Mouse (Mus musculus): ENCODE measurements around the gene Fam229a. TPM values are rescaled to one million over a fixed set of nuclear protein-coding genes. Genes with fewer than 3 reads are reported as not detected.

Gene Fam229a
- polyA plus RNA-seq (2014; fragmentation: Illumina TruSeq; extraction: RNeasy Lipid Tissue Mini Kit (QIAGEN cat#74804); ENCODE audit: low read depth, low replicate concordance): not detected

GRCm38 (mm10) chr4:129490972-129491880 is at the start of gene Fam229a, which contains the start of gene Tssk3:
Gene Fam229a, plus strand, starts transcription at chr4:129491190.
Gene Tssk3, minus strand, starts transcription at chr4:129491022.

GRCm38 (mm10) chr4:129461183-129461960 is 29.6 kb upstream of the Fam229a start, which contains the start of gene Bsdc1:
Gene Bsdc1, plus strand, starts transcription at chr4:129461581.

DNA sequence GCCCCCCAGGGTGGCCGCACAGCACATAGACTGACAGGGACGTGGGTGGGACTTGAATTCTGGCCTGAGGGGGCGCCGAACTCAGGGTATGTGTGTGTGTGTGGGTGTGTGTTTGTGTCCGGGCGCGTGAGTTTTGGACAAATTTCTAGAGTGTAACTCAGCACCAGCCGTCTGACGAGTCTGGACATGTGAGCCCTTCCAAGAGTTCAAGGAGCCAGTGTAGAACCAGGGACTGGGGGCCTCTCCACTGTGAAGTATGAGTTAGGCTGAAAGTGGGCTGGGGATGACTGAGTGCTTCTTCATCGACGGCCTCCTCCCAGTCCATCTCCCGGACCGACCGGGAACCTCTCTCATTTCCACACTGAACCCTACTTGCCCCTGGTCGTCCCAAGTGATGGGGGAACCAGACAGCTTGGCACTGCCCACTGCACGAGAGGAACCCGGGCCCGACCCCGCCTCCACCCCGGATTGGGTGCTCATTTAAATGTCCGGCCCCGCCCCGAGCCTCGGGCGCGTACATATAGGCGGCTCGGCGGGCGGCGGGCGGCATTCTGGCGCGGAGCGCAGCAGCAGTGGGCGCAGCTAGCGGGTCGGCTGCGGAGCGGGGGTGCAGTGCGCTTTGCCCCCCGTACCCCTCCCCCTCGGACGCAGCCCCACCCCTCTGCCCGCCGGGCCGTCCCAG is 22.2 kb downstream of the Fam229a start, which contains the start of gene Marcksl1:
Gene Marcksl1, plus strand, starts transcription at position 496 of the 682 bp plus-strand sequence.

Other genes starting within 250 kb of the Fam229a start
- 3.1 TPM for gene C77080, start 229.8 kb upstream of the Fam229a start, polyA plus RNA-seq (2014; fragmentation: Illumina TruSeq; extraction: RNeasy Lipid Tissue Mini Kit (QIAGEN cat#74804); ENCODE audit: low read depth, low replicate concordance)
- gene Sync, start 203.6 kb upstream of the Fam229a start, polyA plus RNA-seq (2014; fragmentation: Illumina TruSeq; extraction: RNeasy Lipid Tissue Mini Kit (QIAGEN cat#74804); ENCODE audit: low read depth, low replicate concordance): not detected
- 109 TPM for gene Rbbp4, start 155.8 kb upstream of the Fam229a start, polyA plus RNA-seq (2014; fragmentation: Illumina TruSeq; extraction: RNeasy Lipid Tissue Mini Kit (QIAGEN cat#74804); ENCODE audit: low read depth, low replicate concordance)
- gene Zbtb8os, start 155.5 kb upstream of the Fam229a start, polyA plus RNA-seq (2014; fragmentation: Illumina TruSeq; extraction: RNeasy Lipid Tissue Mini Kit (QIAGEN cat#74804); ENCODE audit: low read depth, low replicate concordance): 129 TPM
- gene Zbtb8a, start 113.1 kb upstream of the Fam229a start, polyA plus RNA-seq (2014; fragmentation: Illumina TruSeq; extraction: RNeasy Lipid Tissue Mini Kit (QIAGEN cat#74804); ENCODE audit: low read depth, low replicate concordance): 0.58 TPM
- not detected for gene Zbtb8b, start 50.3 kb upstream of the Fam229a start, polyA plus RNA-seq (2014; fragmentation: Illumina TruSeq; extraction: RNeasy Lipid Tissue Mini Kit (QIAGEN cat#74804); ENCODE audit: low read depth, low replicate concordance)
- gene Bsdc1, start 29.6 kb upstream of the Fam229a start, polyA plus RNA-seq (2014; fragmentation: Illumina TruSeq; extraction: RNeasy Lipid Tissue Mini Kit (QIAGEN cat#74804); ENCODE audit: low read depth, low replicate concordance): 13.3 TPM
- gene Tssk3, start 168 bp upstream of the Fam229a start, polyA plus RNA-seq (2014; fragmentation: Illumina TruSeq; extraction: RNeasy Lipid Tissue Mini Kit (QIAGEN cat#74804); ENCODE audit: low read depth, low replicate concordance): not detected
- gene Marcksl1, start 22.4 kb downstream of the Fam229a start, polyA plus RNA-seq (2014; fragmentation: Illumina TruSeq; extraction: RNeasy Lipid Tissue Mini Kit (QIAGEN cat#74804); ENCODE audit: low read depth, low replicate concordance): 10.8 TPM
- gene Hdac1, start 51.5 kb downstream of the Fam229a start, polyA plus RNA-seq (2014; fragmentation: Illumina TruSeq; extraction: RNeasy Lipid Tissue Mini Kit (QIAGEN cat#74804); ENCODE audit: low read depth, low replicate concordance): 17.1 TPM
- 0.24 TPM for gene Lck, start 82.5 kb downstream of the Fam229a start, polyA plus RNA-seq (2014; fragmentation: Illumina TruSeq; extraction: RNeasy Lipid Tissue Mini Kit (QIAGEN cat#74804); ENCODE audit: low read depth, low replicate concordance)
- 0.48 TPM for gene Fam167b, start 87.4 kb downstream of the Fam229a start, polyA plus RNA-seq (2014; fragmentation: Illumina TruSeq; extraction: RNeasy Lipid Tissue Mini Kit (QIAGEN cat#74804); ENCODE audit: low read depth, low replicate concordance)
- 19.5 TPM for gene Eif3i, start 109.5 kb downstream of the Fam229a start, polyA plus RNA-seq (2014; fragmentation: Illumina TruSeq; extraction: RNeasy Lipid Tissue Mini Kit (QIAGEN cat#74804); ENCODE audit: low read depth, low replicate concordance)
- 29.8 TPM for gene Tmem234, start 109.5 kb downstream of the Fam229a start, polyA plus RNA-seq (2014; fragmentation: Illumina TruSeq; extraction: RNeasy Lipid Tissue Mini Kit (QIAGEN cat#74804); ENCODE audit: low read depth, low replicate concordance)
- not detected for gene Dcdc2b, start 123.1 kb downstream of the Fam229a start, polyA plus RNA-seq (2014; fragmentation: Illumina TruSeq; extraction: RNeasy Lipid Tissue Mini Kit (QIAGEN cat#74804); ENCODE audit: low read depth, low replicate concordance)
- gene Iqcc, start 127.9 kb downstream of the Fam229a start, polyA plus RNA-seq (2014; fragmentation: Illumina TruSeq; extraction: RNeasy Lipid Tissue Mini Kit (QIAGEN cat#74804); ENCODE audit: low read depth, low replicate concordance): 5.0 TPM
- 3.7 TPM for gene Ccdc28b, start 132.8 kb downstream of the Fam229a start, polyA plus RNA-seq (2014; fragmentation: Illumina TruSeq; extraction: RNeasy Lipid Tissue Mini Kit (QIAGEN cat#74804); ENCODE audit: low read depth, low replicate concordance)
- 5.4 TPM for gene Txlna, start 149.9 kb downstream of the Fam229a start, polyA plus RNA-seq (2014; fragmentation: Illumina TruSeq; extraction: RNeasy Lipid Tissue Mini Kit (QIAGEN cat#74804); ENCODE audit: low read depth, low replicate concordance)
- gene Kpna6, start 181.6 kb downstream of the Fam229a start, polyA plus RNA-seq (2014; fragmentation: Illumina TruSeq; extraction: RNeasy Lipid Tissue Mini Kit (QIAGEN cat#74804); ENCODE audit: low read depth, low replicate concordance): 18.3 TPM
- gene Tmem39b, start 205.6 kb downstream of the Fam229a start, polyA plus RNA-seq (2014; fragmentation: Illumina TruSeq; extraction: RNeasy Lipid Tissue Mini Kit (QIAGEN cat#74804); ENCODE audit: low read depth, low replicate concordance): 0.29 TPM